Mouse (Mus musculus) thymus, adult 2 months (tissue): ENCODE data around the gene Cyth3. TPM values are rescaled to one million over a fixed set of nuclear protein-coding genes. Genes with fewer than 3 reads are reported as not detected.

Experiments
- DNase-seq: peaks from one replicate; pipeline ENCODE4 v3.0.0; 2021
- H3K27ac ChIP-seq: fragments of 200-500 bp; 2 replicates; pipeline ENCODE4 v1.5.1; 2012; ENCODE audit warnings: low read length, control low read depth; ENCODE audit not compliant: control insufficient read depth, insufficient read depth
- H3K27me3 ChIP-seq: fragments of 200-500 bp; 2 replicates; pipeline ENCODE4 v1.6.1; 2012; ENCODE audit warnings: mild to moderate bottlenecking, low read length, moderate library complexity, mixed read lengths; ENCODE audit not compliant: control insufficient read depth, insufficient read depth
- H3K36me3 ChIP-seq: fragments of 200-500 bp; 2 replicates; pipeline ENCODE4 v1.6.1; 2012; ENCODE audit warnings: mild to moderate bottlenecking, low read length, moderate library complexity; ENCODE audit not compliant: control insufficient read depth, insufficient read depth
- H3K4me1 ChIP-seq: fragments of 200-500 bp; replicated peaks from 2 replicates; pipeline ENCODE4 v1.6.1; 2012; ENCODE audit warnings: low read length; ENCODE audit not compliant: control insufficient read depth, insufficient read depth
- H3K4me3 ChIP-seq: fragments of 200-500 bp; 2 replicates; pipeline ENCODE4 v1.5.1; 2012; ENCODE audit warnings: mild to moderate bottlenecking, low read length, control low read depth, moderate library complexity; ENCODE audit not compliant: control insufficient read depth, insufficient read depth
- CTCF ChIP-seq: fragments of 200-500 bp; IDR thresholded peaks from 2 replicates; pipeline ENCODE4 v1.5.1; 2012; ENCODE audit warnings: mild to moderate bottlenecking, control low read depth, low read length, moderate library complexity, borderline replicate concordance; ENCODE audit not compliant: control insufficient read depth, poor library complexity, insufficient read depth; ENCODE audit errors: extremely low read depth
- POLR2A ChIP-seq: fragments of 200-500 bp; IDR thresholded peaks from 2 replicates; pipeline ENCODE4 v1.6.1; 2012; ENCODE audit warnings: mild to moderate bottlenecking, low read length, control low read depth, moderate library complexity; ENCODE audit not compliant: control insufficient read depth, poor library complexity, insufficient read depth; ENCODE audit errors: extremely low read depth
- WGBS: fragments of 180-500 bp; shearing (Covaris S2); methylation state at CpG from one replicate; pipeline ENCODE4 v1.1.7; 2018; 5-methylcytosine and 5-hydroxymethylcytosine counted together
- polyA plus RNA-seq: library from polyadenylated mRNA; depleted of rRNA; stranded (reverse); fragments of >200 nt; gene quantifications from 2 replicates; pipeline ENCODE4 v1.2.3, GENCODE M21; 2012

Gene Cyth3
- polyA plus RNA-seq, 1 experiment: 13.4 TPM

DNA sequence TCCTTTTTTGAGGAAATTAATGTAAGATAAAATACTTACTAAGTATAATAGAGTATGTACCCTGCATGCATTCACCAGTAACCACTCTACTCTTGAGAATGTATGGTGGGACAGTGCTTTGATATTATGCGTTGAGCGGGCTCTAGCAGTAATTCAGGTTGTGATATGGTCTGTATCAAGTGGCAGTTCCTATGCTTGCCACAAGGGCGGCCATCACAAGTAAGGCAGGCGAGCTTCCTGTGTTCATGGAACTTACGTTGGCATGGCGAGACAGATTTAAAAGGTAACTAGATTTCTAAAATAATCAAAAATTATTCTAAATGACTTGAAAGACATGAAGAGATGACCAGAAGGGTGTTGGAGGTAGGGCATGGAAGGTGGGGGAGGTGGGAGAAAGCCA is 5.3 kb downstream of the Cyth3 start:
- peak; percentile 14 for DNase-seq
- TF ChIP-seq CTCF (no peak), POLR2A (no peak)
- Histone ChIP-seq H3K36me3 (no peaks in the 10 kb centered on the region), H3K4me1 (peaks cover 17% of the 10 kb centered on the region), H3K4me3 (no peak overlapping the region), H3K27ac (no peak overlapping the region), H3K27me3 (no peaks in the 10 kb centered on the region)
- 95% methylated on average over 6 of the region's 6 CpGs for WGBS

DNA sequence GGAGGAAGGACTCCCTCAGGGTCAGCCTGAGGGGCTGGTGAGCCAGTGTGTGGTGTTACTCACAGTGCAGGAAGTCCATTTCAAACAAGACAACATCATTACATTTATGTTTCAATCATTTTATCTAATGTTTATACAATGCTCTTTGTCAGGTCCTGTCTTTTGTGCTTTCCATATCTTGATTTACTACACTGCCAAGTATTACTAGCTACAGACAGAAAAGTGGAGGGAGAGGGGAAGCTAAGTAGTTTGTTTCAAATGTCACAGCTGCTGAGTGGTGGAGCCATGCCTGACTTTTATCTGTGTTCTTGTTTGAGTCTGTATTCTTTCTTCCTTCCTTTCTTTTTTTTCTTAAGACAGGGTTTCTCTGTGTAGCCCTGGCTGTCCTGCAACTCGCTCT is 5.7 kb downstream of the Cyth3 start:
- Histone ChIP-seq H3K27me3 (no peaks in the 10 kb centered on the region), H3K4me3 (no peak overlapping the region), H3K36me3 (no peaks in the 10 kb centered on the region), H3K4me1 (peaks cover 13% of the 10 kb centered on the region), H3K27ac (no peak overlapping the region)
- 88% methylated on average over 1 of the region's 1 CpGs for WGBS
- TF ChIP-seq CTCF (no peak), POLR2A (no peak)
- no peak for DNase-seq

DNA sequence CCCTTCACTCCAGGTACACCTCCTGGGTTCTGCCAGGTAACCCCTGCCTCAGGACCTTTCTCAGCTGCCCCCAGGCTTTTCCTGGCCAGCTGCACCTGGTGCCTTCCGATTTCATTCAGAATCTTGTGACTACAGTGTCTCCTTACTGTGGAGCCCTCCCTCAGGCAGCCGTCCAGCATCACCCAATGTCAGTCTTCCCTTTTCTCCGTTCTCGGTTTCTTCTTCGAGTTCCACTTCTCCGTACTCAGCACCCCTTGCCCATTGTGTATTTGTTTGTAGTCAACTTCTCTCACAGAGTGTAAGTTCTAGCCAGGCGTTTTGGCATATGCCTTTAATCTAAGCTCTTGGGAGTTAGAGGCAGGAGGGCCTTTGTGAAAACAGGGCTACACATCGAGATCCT is 7.4 kb downstream of the Cyth3 start:
- 87% methylated on average over 8 of the region's 8 CpGs for WGBS
- Histone ChIP-seq H3K27ac (no peak overlapping the region), H3K36me3 (no peaks in the 10 kb centered on the region), H3K4me3 (no peak overlapping the region), H3K4me1 (peaks cover 10% of the 10 kb centered on the region), H3K27me3 (no peaks in the 10 kb centered on the region)
- no peak for DNase-seq
- TF ChIP-seq CTCF (no peak), POLR2A (no peak)

DNA sequence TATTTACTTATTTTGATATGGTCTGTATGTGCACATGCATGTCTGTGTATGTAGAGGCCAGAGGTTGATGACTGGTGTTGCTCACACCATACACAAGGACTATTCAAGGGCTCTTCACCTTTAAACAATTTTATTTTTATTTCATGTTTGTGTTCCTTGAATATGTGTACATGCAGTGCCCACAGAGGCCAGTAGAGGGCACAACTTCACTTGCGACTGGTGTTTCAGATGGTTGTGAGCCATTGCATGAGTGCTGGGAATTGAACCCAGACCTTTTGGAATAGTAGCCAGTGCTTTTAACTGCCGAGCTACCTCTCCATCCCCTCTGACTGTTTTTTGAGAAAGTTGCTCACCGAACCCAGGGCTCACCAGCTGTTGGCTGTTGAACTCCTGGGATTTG is 8.0 kb downstream of the Cyth3 start:
- Histone ChIP-seq H3K36me3 (no peaks in the 10 kb centered on the region), H3K4me1 (peaks cover 10% of the 10 kb centered on the region), H3K27me3 (no peaks in the 10 kb centered on the region), H3K27ac (no peak overlapping the region), H3K4me3 (no peak overlapping the region)
- no peak for DNase-seq
- WGBS: 98% methylated on average over 3 of the region's 3 CpGs
- TF ChIP-seq POLR2A (no peak), CTCF (no peak)

DNA sequence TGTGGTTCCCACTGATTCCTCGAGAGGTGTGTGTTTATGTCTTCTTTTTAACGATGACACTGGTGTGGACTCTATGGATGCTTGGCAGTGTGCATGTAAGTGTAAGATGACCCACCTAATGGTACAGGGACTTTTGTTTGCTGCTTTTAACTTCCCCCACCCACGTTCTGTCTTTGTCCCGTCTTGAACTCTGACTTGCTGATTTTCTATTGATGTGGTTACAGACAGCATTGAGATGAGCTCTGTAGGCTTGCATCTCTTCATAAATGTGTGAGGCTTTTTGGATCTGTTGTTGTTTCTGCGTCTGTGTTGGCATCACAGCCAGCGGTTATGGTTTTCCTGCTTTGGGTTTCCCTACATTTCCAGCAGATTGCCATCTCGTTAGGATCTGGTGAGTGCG is 8.5 kb downstream of the Cyth3 start:
- Histone ChIP-seq H3K4me3 (no peak overlapping the region), H3K27ac (no peak overlapping the region), H3K36me3 (no peaks in the 10 kb centered on the region), H3K4me1 (peaks cover 10% of the 10 kb centered on the region), H3K27me3 (no peaks in the 10 kb centered on the region)
- WGBS: 45% methylated on average over 8 of the region's 8 CpGs
- no peak for TF ChIP-seq POLR2A
- TF ChIP-seq CTCF: no peak
- DNase-seq: no peak

DNA sequence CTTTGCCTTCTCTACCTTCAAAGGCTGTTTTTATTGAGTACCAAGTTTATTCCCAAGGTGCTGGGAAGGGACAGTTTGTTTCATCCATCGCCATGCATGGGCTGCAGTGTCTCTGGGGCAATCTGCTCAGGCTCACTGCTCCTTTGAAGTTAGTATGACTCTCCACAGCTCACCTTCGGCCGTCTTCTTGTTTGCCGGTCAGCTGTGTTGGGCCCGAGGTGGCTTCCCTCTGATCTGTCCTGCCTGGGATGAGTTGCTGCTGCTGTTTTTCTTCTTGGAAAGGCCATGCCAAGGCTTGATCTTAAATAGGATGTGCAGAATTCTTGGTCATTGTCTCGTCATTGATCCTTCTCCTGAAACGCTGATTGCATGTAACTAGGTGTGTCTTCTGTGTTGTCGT is 9.3 kb downstream of the Cyth3 start:
- Histone ChIP-seq H3K27me3 (no peaks in the 10 kb centered on the region), H3K27ac (no peak overlapping the region), H3K36me3 (no peaks in the 10 kb centered on the region), H3K4me1 (peaks cover 10% of the 10 kb centered on the region), H3K4me3 (no peak overlapping the region)
- DNase-seq: no peak
- TF ChIP-seq CTCF: no peak
- no peak for TF ChIP-seq POLR2A
- WGBS: 93% methylated on average over 8 of the region's 8 CpGs
